Mouse (Mus musculus): Measurements from ENCODE around the gene Micu1. TPM values are rescaled to one million over a fixed set of nuclear protein-coding genes. Genes with fewer than 3 reads are reported as not detected.

Gene Micu1
- polyA plus RNA-seq, 1 experiment from 2014 or later: 36.3 TPM

DNA sequence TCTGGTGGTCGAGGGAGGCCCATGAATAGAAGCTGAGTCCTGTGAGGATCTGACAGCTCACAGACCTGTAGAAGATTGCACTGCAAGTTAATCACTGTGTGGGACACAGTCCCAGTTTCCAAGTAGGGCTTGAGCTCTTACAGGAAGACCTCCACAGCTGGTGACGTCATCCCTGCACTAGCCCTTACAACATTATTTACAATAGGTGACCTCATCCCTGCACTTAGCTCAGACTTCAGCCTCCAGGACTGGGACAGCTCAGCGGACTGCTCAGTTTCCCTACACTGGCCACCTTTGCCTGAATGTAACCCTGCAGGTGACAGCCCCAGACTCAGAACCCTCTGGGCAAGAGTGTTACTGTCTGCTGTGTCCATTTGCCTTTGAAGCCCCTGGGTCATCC is 75.0 kb downstream of the Micu1 start:
- Histone ChIP-seq H3K4me3 (replicated peaks) (no peak overlapping the region), H3K4me1 (replicated peaks) (peaks cover 10% of the 10 kb centered on the region; the same call in 1 of the 2 replicates), H3K27me3 (no peaks in the 10 kb centered on the region), H3K36me3 (0 out of 2 replicates have a peak, but pooled peaks cover 4% of the 10 kb centered on the region), H3K9me3 (replicated peaks) (no peaks in the 10 kb centered on the region), H3K27ac (peak overlapping the region; percentile 59), H3K4me2 (no peak overlapping the region), H3K9ac (no peak overlapping the region)
- ATAC-seq (ENCODE audit: low read depth) (peak; percentile 82), DNase-seq (no peak)
- WGBS (ENCODE audit: insufficient replicate concordance): 64% methylated on average over 3 of the region's 3 CpGs

DNA sequence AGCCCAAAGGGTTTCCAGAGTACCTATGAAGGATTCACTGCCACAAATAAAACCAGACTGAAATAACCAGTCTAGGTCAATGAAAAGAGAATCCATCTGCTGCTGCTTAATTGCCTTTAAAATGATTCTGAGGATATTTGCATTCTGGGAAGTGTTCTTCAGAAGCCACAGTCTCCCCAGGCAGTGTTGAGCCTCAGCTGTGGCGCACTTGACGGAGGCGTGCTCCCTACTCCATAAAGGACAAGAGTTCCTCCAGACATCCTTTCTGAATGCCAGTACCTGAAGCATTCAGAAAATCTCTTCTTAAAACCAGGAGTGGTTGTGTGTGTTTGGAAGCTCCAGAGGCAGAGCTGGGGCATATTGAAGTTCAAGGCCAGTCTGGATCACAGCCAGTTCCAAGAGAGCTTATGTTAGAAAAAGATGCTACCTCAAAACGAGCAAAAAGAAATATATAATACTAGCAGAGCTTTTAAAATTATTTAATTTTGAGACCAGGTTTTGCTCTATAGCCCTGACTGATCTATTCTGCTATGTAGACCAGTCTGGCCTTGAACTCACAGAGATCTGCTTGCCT is 75.9 kb downstream of the Micu1 start:
- H3K9me3 ChIP-seq (replicated peaks): no peaks in the 10 kb centered on the region
- H3K27me3 ChIP-seq: no peaks in the 10 kb centered on the region
- 0 out of 2 replicates have a peak, but pooled peaks cover 7% of the 10 kb centered on the region for H3K36me3 ChIP-seq
- DNase-seq (no peak), ATAC-seq (ENCODE audit: low read depth) (no peak)
- no peak overlapping the region for H3K27ac ChIP-seq
- H3K4me2 ChIP-seq: no peak overlapping the region
- no peak overlapping the region for H3K4me3 ChIP-seq (replicated peaks)
- no peak overlapping the region for H3K9ac ChIP-seq
- WGBS (ENCODE audit: insufficient replicate concordance): 77% methylated on average over 4 of the region's 4 CpGs
- H3K4me1 ChIP-seq (replicated peaks): peaks cover 10% of the 10 kb centered on the region; the same call in 1 of the 2 replicates

- H3K4me1 ChIP-seq (replicated peaks): peaks cover 10% of the 10 kb centered on the region; the same call in 1 of the 2 replicates
- no peak overlapping the region for H3K27ac ChIP-seq
- H3K36me3 ChIP-seq: 0 out of 2 replicates have a peak, but pooled peaks cover 7% of the 10 kb centered on the region
- H3K4me2 ChIP-seq: no peak overlapping the region
- H3K9ac ChIP-seq: no peak overlapping the region
- no peak overlapping the region for H3K4me3 ChIP-seq (replicated peaks)
- 48% methylated on average over 3 of the region's 3 CpGs for WGBS (ENCODE audit: insufficient replicate concordance)
- DNase-seq (no peak), ATAC-seq (ENCODE audit: low read depth) (no peak)
- no peaks in the 10 kb centered on the region for H3K27me3 ChIP-seq
- H3K9me3 ChIP-seq (replicated peaks): no peaks in the 10 kb centered on the region
Observed at GRCm38 (mm10) chr10:59780698-59781097, 78.4 kb downstream of the Micu1 start.

DNA sequence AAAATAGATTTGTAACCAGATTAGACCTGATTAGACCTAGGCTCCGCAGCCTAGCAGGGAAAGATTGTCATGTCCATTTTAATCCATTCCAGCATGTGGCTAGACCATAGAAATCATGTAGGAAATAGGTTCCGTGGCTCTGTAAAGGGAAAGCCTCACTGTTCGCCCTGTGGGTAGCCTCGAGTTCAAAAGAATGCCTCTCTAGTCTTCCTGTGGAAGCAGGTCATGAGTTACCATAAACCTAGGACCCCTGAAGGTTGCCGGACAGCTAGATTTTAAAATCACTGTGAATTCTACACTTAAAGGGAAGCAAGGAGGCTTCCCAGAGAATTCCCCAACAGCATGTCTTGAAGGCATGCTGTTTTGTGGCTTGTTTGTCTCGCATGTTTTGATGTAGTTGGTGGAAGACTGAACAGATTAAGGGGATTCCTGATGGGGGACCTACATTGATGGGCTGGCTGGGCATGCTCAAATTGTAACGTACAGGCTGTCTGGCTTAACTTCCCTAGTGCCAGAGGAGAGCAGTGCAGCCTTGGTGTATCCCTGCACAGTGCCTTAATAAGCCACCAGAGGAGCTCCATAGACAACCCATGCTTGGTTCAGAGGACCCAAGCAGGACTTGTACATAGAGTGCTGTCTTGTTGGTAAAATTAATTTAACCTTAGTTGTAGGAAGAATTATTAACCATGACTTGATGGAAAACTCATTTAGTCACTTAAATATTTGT is 79.1 kb downstream of the Micu1 start:
- DNase-seq (no peak), ATAC-seq (ENCODE audit: low read depth) (no peak)
- Histone ChIP-seq H3K36me3 (0 out of 2 replicates have a peak, but pooled peaks cover 3% of the 10 kb centered on the region), H3K4me1 (replicated peaks) (peaks cover 10% of the 10 kb centered on the region; the same call in 1 of the 2 replicates), H3K4me2 (no peak overlapping the region), H3K27ac (no peak overlapping the region), H3K9me3 (replicated peaks) (no peaks in the 10 kb centered on the region), H3K9ac (no peak overlapping the region), H3K27me3 (no peaks in the 10 kb centered on the region), H3K4me3 (replicated peaks) (no peak overlapping the region)
- WGBS (ENCODE audit: insufficient replicate concordance): 77% methylated on average over 7 of the region's 7 CpGs

DNA sequence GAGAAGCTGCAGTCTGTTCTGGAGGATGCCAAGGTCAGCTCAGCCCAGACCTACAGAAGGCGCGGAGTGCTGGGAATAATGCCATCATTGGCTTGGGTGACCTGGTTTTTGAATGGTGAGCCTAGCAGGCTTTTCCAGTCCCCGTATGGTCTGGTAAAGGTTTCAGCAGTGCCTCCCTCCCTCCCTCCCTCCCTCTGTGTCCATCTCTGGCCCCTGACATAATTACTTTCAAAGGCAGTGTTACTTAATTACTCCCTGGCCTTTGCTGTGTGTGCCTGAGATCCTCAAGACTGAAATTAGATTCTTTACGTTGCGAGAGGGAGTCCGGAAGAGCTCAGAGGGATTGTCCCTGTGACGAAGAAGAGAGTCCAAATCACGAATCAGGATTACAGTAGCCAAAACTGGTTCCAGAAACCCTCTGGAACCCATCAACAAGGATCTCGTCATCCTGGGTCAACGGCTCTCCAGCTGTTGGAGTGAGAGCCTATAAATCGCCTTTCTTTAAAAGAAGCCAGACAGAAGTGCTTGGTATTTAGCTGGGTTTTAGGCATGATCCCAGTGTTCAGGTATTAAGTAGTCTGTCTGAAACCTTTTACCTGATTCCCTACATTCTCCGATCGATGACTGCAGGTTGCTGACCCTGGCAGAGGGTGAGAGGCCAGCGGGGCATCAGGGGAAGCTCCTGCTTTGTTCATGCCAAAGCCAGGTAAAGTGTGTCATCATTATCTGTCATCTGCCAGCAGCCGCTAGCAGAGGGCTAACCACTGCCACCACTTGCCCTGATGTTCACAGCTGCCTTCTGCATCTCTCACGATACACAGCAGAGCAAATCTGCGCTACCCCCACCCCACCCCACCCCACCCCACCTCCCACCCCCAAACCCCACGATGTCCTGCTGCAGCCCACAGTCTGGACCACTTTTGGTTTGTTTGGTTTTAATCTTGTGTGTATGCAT is 82.7 kb downstream of the Micu1 start:
- Histone ChIP-seq H3K27ac (no peak overlapping the region), H3K4me3 (replicated peaks) (no peak overlapping the region), H3K4me1 (replicated peaks) (no peaks in the 10 kb centered on the region; the same call in 1 of the 2 replicates), H3K9me3 (replicated peaks) (no peaks in the 10 kb centered on the region), H3K36me3 (peaks cover 7% of the 10 kb centered on the region), H3K4me2 (no peak overlapping the region), H3K9ac (no peak overlapping the region), H3K27me3 (no peaks in the 10 kb centered on the region)
- ATAC-seq (ENCODE audit: low read depth) (no peak), DNase-seq (no peak)
- 81% methylated on average over 18 of the region's 18 CpGs for WGBS (ENCODE audit: insufficient replicate concordance)

- no peaks in the 10 kb centered on the region; the same call in 1 of the 2 replicates for H3K4me1 ChIP-seq (replicated peaks)
- H3K4me2 ChIP-seq: no peak overlapping the region
- WGBS (ENCODE audit: insufficient replicate concordance): 86% methylated on average over 5 of the region's 5 CpGs
- no peaks in the 10 kb centered on the region for H3K9me3 ChIP-seq (replicated peaks)
- no peak for DNase-seq
- no peak overlapping the region for H3K4me3 ChIP-seq (replicated peaks)
- H3K27ac ChIP-seq: no peak overlapping the region
- no peaks in the 10 kb centered on the region for H3K27me3 ChIP-seq
- no peak for ATAC-seq (ENCODE audit: low read depth)
- H3K36me3 ChIP-seq: peaks cover 15% of the 10 kb centered on the region
- H3K9ac ChIP-seq: no peak overlapping the region
Observed at GRCm38 (mm10) chr10:59786289-59786688, 84.0 kb downstream of the Micu1 start.

DNA sequence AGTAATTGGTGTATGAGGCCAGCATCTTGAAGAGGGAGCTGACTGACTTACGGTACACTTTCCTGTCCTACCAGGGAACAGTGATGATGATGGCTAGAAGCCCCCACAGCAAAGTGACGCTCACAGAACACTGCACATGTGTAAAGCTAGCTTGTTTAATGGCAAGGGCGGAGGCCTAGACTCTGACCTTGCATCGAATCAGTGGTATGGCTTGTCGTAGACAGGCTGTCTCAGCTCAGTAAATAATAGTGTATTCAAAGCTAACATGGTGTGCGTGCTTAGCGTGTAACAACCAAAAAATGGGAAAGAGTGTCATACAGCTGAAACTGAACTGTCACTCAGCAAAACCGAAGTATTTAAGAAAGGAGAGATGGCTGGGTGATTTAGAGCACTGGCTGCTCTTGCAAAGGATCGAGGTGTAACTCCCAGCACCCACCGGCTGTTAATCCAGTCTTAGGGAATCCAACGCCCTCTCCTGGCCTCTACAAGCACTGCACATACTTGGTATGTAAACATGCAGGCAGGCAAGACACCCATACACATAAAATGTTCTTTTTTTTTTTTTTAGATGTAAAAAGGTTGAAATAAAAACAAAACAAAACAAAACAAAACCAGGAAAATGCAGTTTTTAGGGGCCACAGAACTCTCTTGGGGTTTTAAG is 85.0 kb downstream of the Micu1 start:
- no peaks in the 10 kb centered on the region for H3K27me3 ChIP-seq
- DNase-seq (no peak), ATAC-seq (ENCODE audit: low read depth) (no peak)
- H3K4me3 ChIP-seq (replicated peaks): no peak overlapping the region
- peaks cover 4% of the 10 kb centered on the region for H3K4me1 ChIP-seq (replicated peaks)
- H3K36me3 ChIP-seq: peaks cover 22% of the 10 kb centered on the region
- no peak overlapping the region for H3K4me2 ChIP-seq
- H3K9me3 ChIP-seq (replicated peaks): no peaks in the 10 kb centered on the region
- WGBS (ENCODE audit: insufficient replicate concordance): 71% methylated on average over 11 of the region's 11 CpGs
- H3K9ac ChIP-seq: no peak overlapping the region
- H3K27ac ChIP-seq: no peak overlapping the region

DNA sequence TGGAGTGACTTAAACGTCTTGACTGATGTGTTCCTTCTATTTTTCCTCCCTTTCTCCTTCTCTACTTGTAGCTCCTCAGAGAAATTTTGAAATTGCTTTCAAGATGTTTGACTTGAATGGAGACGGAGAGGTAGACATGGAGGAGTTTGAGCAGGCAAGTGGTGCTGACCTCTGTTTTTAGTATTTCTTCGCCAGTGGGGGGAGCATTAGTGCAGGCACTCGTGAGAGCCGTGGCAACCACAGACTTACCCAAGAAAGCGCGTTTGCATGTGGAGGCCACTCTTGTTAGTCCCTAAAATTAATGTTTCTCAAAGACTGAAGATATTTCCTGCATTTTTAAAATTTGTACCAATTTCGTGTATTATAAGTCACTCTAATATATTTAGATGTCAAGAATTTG is 85.6 kb downstream of the Micu1 start:
- Histone ChIP-seq H3K36me3 (peaks cover 27% of the 10 kb centered on the region), H3K9ac (no peak overlapping the region), H3K27me3 (no peaks in the 10 kb centered on the region), H3K4me2 (no peak overlapping the region), H3K9me3 (replicated peaks) (no peaks in the 10 kb centered on the region), H3K27ac (no peak overlapping the region), H3K4me1 (replicated peaks) (peaks cover 10% of the 10 kb centered on the region), H3K4me3 (replicated peaks) (no peak overlapping the region)
- ATAC-seq (ENCODE audit: low read depth) (no peak), DNase-seq (no peak)
- 66% methylated on average over 8 of the region's 8 CpGs for WGBS (ENCODE audit: insufficient replicate concordance)

GRCm38 (mm10) chr10:59790291-59790929 is 88.1 kb downstream of the Micu1 start:
- H3K4me1 ChIP-seq (replicated peaks): peaks cover 22% of the 10 kb centered on the region
- no peak overlapping the region for H3K4me2 ChIP-seq
- H3K27ac ChIP-seq: no peak overlapping the region
- peaks cover 24% of the 10 kb centered on the region for H3K36me3 ChIP-seq
- DNase-seq (no peak), ATAC-seq (ENCODE audit: low read depth) (no peak)
- no peaks in the 10 kb centered on the region for H3K27me3 ChIP-seq
- no peak overlapping the region for H3K9ac ChIP-seq
- 82% methylated on average over 11 of the region's 11 CpGs for WGBS (ENCODE audit: insufficient replicate concordance)
- no peaks in the 10 kb centered on the region for H3K9me3 ChIP-seq (replicated peaks)
- no peak overlapping the region for H3K4me3 ChIP-seq (replicated peaks)

DNA sequence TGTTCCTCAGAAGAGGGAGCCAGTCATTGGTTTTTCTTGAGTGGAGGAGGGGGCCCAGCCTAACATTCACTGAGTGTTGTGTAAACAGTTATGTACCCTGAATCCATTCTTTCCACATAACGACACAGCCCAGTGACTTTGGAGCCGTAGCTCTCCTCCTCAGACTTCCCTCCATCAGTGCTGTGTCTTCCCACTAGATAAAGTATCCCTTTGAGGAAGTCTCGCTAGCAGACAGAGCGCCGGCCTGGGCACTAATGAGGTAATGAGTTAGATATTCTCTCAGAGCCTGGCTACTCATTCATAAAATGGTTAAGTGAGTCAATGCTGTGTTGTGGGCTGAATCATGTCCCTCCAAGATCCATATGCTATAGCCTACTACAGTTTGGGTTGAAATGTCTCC is 89.6 kb downstream of the Micu1 start:
- DNase-seq (no peak), ATAC-seq (ENCODE audit: low read depth) (no peak)
- Histone ChIP-seq H3K4me1 (replicated peaks) (peaks cover 22% of the 10 kb centered on the region), H3K27me3 (no peaks in the 10 kb centered on the region), H3K36me3 (peaks cover 30% of the 10 kb centered on the region), H3K4me3 (replicated peaks) (no peak overlapping the region), H3K9me3 (replicated peaks) (no peaks in the 10 kb centered on the region), H3K4me2 (no peak overlapping the region), H3K9ac (no peak overlapping the region), H3K27ac (peak overlapping the region; percentile 34; the same call in 1 of the 2 replicates)
- 74% methylated on average over 5 of the region's 5 CpGs for WGBS (ENCODE audit: insufficient replicate concordance)

Data from liver, embryonic 13.5 days (tissue).